Mouse (Mus musculus): Measurements from ENCODE around the gene Mettl26.
"Not testable (repeated sequence)": the region's sequence is repeated elsewhere in the genome, so short reads cannot be mapped to it uniquely, and the experiment has no call there.

Mettl26 gene

GRCm38 (mm10) chr17:25868601-25869191, 6.2 kb upstream of the Mettl26 start, which contains the start of gene Mcrip2:
TSS of gene Mcrip2 (minus strand) at chr17:25868764.
- peak; percentile 92 for DNase-seq (ENCODE audit: low read depth, low spot score)

- DNase-seq (ENCODE audit: low read depth, low spot score) = no peak
Observed at GRCm38 (mm10) chr17:25869498-25869897, 5.4 kb upstream of the Mettl26 start.

- DNase-seq (ENCODE audit: low read depth, low spot score) = no peak
Observed at GRCm38 (mm10) chr17:25869954-25870353, 4.9 kb upstream of the Mettl26 start.

GRCm38 (mm10) chr17:25871566-25871965, 3.3 kb upstream of the Mettl26 start:
- not testable (repeated sequence) for DNase-seq (ENCODE audit: low read depth, low spot score)

GRCm38 (mm10) chr17:25872676-25873075, 2.2 kb upstream of the Mettl26 start:
- DNase-seq (ENCODE audit: low read depth, low spot score) = no peak

- no peak for DNase-seq (ENCODE audit: low read depth, low spot score)
Observed at GRCm38 (mm10) chr17:25873405-25874147, 1.3 kb upstream of the Mettl26 start.

- no peak for DNase-seq (ENCODE audit: low read depth, low spot score)
Observed at GRCm38 (mm10) chr17:25874148-25874720, 640 bp upstream of the Mettl26 start.

- no peak for DNase-seq (ENCODE audit: low read depth, low spot score)
Observed at GRCm38 (mm10) chr17:25875171-25876136, 580 bp downstream of the Mettl26 start.

GRCm38 (mm10) chr17:25876347-25876915, 1.6 kb downstream of the Mettl26 start:
- DNase-seq (ENCODE audit: low read depth, low spot score) = no peak

GRCm38 (mm10) chr17:25877025-25877424, 2.2 kb downstream of the Mettl26 start:
- no peak for DNase-seq (ENCODE audit: low read depth, low spot score)

- no peak for DNase-seq (ENCODE audit: low read depth, low spot score)
Observed at GRCm38 (mm10) chr17:25877741-25878610, 3.1 kb downstream of the Mettl26 start.

GRCm38 (mm10) chr17:25878611-25879180, 3.8 kb downstream of the Mettl26 start:
- DNase-seq (ENCODE audit: low read depth, low spot score) = no peak

- DNase-seq (ENCODE audit: low read depth, low spot score) = peak; percentile 85
Observed at GRCm38 (mm10) chr17:25879261-25879660, 4.4 kb downstream of the Mettl26 start.

- DNase-seq (ENCODE audit: low read depth, low spot score) = no peak
Observed at GRCm38 (mm10) chr17:25879750-25880149, 4.9 kb downstream of the Mettl26 start.

GRCm38 (mm10) chr17:25880196-25880910, 5.5 kb downstream of the Mettl26 start, which contains the start of gene Wfikkn1:
TSS of gene Wfikkn1 (minus strand) at chr17:25880858.
- no peak for DNase-seq (ENCODE audit: low read depth, low spot score)

- peak; percentile 78 for DNase-seq (ENCODE audit: low read depth, low spot score)
Observed at GRCm38 (mm10) chr17:25880913-25881641, 6.2 kb downstream of the Mettl26 start.

- no peak for DNase-seq (ENCODE audit: low read depth, low spot score)
Observed at GRCm38 (mm10) chr17:25881691-25882090, 6.8 kb downstream of the Mettl26 start.

GRCm38 (mm10) chr17:25882306-25882705, 7.4 kb downstream of the Mettl26 start:
- no peak for DNase-seq (ENCODE audit: low read depth, low spot score)

GRCm38 (mm10) chr17:25883268-25883667, 8.4 kb downstream of the Mettl26 start:
- no peak for DNase-seq (ENCODE audit: low read depth, low spot score)
